Mouse (Mus musculus) brain, adult 2 months (tissue): ENCODE measurements around the gene Necab3.

Source experiments
- DNase-seq: peaks from one replicate; pipeline ENCODE4 v3.0.0; 2011; ENCODE audit warnings: low read depth, low spot score

The Necab3 gene

GRCm38 (mm10) chr2:154558264-154559039, at the start of gene Necab3:
Gene Necab3, minus strand, starts transcription at chr2:154558890.
- peak; percentile 80 for DNase-seq

- no peak for DNase-seq
Measured at GRCm38 (mm10) chr2:154606965-154607364, 48.3 kb upstream of the Necab3 start.

- no peak for DNase-seq
Measured at GRCm38 (mm10) chr2:154604156-154604555, 45.5 kb upstream of the Necab3 start.

GRCm38 (mm10) chr2:154603638-154604153, 45.0 kb upstream of the Necab3 start, which contains the start of gene Pxmp4:
Gene Pxmp4, minus strand, starts transcription at chr2:154603708.
- DNase-seq, result peak; percentile 99

- DNase-seq, result no peak
Measured at GRCm38 (mm10) chr2:154603007-154603637, 44.4 kb upstream of the Necab3 start.

GRCm38 (mm10) chr2:154601324-154601723, 42.6 kb upstream of the Necab3 start:
- DNase-seq, result no peak

- DNase-seq, result no peak
Measured at GRCm38 (mm10) chr2:154600586-154600985, 41.9 kb upstream of the Necab3 start.

- no peak for DNase-seq
Measured at GRCm38 (mm10) chr2:154597399-154597798, 38.7 kb upstream of the Necab3 start.

- DNase-seq, result peak; percentile 63
Measured at GRCm38 (mm10) chr2:154595775-154596174, 37.1 kb upstream of the Necab3 start.

- DNase-seq, result peak; percentile 51
Measured at GRCm38 (mm10) chr2:154593025-154593424, 34.3 kb upstream of the Necab3 start.

- no peak for DNase-seq
Measured at GRCm38 (mm10) chr2:154591239-154591638, 32.5 kb upstream of the Necab3 start.

GRCm38 (mm10) chr2:154589051-154589450, 30.4 kb upstream of the Necab3 start:
- DNase-seq, result peak; percentile 70

GRCm38 (mm10) chr2:154586405-154586804, 27.7 kb upstream of the Necab3 start:
- DNase-seq, result peak; percentile 41

GRCm38 (mm10) chr2:154584931-154585601, 26.4 kb upstream of the Necab3 start:
- DNase-seq, result peak; percentile 33

- peak; percentile 97 for DNase-seq
Measured at GRCm38 (mm10) chr2:154583906-154584872, 25.5 kb upstream of the Necab3 start.

- no peak for DNase-seq
Measured at GRCm38 (mm10) chr2:154581421-154581820, 22.7 kb upstream of the Necab3 start.

- no peak for DNase-seq
Measured at GRCm38 (mm10) chr2:154580586-154580985, 21.9 kb upstream of the Necab3 start.

- DNase-seq, result no peak
Measured at GRCm38 (mm10) chr2:154577744-154578067, 19.0 kb upstream of the Necab3 start.

GRCm38 (mm10) chr2:154576876-154577743, 18.4 kb upstream of the Necab3 start:
- no peak for DNase-seq

- no peak for DNase-seq
Measured at GRCm38 (mm10) chr2:154574271-154574670, 15.6 kb upstream of the Necab3 start.
